Mouse (Mus musculus): ENCODE measurements around the gene Bcl11b. TPM values are rescaled to one million over a fixed set of nuclear protein-coding genes. Genes with fewer than 3 reads are reported as not detected.

The Bcl11b gene
- total and polyA plus RNA-seq, 3 experiments = not detected

DNA sequence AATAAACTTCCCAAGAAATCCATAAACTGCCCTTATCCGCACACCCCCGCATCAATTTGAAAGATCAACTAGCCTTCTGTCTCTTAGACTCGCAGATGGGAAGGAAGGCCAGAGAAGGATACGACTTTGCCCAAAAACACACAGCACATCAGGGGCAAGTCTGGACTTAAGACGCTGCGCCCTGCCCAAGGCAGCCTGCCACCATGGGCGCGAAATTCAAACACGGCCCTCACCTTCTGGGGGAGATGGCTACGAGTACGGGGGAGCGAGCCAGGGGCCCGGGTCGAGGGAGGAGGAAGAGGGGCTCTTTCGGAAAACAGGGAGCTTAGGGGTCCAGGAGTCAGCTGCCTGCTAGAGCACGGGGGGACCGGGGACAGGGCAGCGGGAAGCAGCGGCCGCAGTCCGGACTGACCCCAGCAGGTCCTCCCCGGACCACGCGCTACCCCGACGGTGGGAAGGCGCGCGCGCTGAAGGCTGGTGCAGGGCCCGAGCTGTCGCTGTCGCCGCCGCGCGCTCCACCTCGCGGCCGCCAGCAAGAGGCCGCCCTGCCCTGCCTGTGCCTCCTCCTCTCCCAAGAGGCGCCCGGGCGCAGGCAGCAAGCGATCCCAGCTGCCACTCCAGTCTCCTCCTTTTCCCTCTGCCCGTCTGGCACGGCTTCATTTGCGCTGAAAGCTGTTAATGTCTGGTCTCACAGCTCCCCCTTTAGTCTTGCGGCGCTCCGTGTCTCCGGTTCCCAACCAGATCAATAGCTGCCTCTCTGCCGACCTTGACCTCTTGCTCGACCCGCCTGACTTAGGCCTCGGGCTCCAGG, 2.6 kb upstream of the Bcl11b start:
- Histone ChIP-seq H3K79me2 (replicated peaks; ENCODE audit: control insufficient read depth, extremely low read depth, insufficient read depth, poor library complexity, severe bottlenecking) (no peaks in the 10 kb centered on the region), H3K27ac (ENCODE audit: insufficient read depth, low read depth) (no peak overlapping the region), H3K4me2 (ENCODE audit: insufficient read depth, low read depth, poor library complexity, severe bottlenecking) (no peak overlapping the region), H3K4me1 (ENCODE audit: control insufficient read depth in 1 of 2, insufficient read depth in 2 of 2) (no peaks in the 10 kb centered on the region), H3K9ac (ENCODE audit: insufficient read depth, low read depth) (no peak overlapping the region), H3K36me3 (replicated peaks in 1 of 2; ENCODE audit: control insufficient read depth in 1 of 2, insufficient read depth in 1 of 2, low read length in 1 of 2) (no peaks in the 10 kb centered on the region), H3K4me3 (replicated peaks in 1 of 3; ENCODE audit: low read depth in 2 of 3, low read length in 2 of 3, poor library complexity in 1 of 3) (no peak overlapping the region), H3K27me3 (replicated peaks) (no peaks in the 10 kb centered on the region), H3K9me3 (replicated peaks; ENCODE audit: low read length) (peaks cover 73% of the 10 kb centered on the region)
- no peak for DNase-seq (ENCODE audit: extremely low read depth)
- dilution Hi-C loops (cut with MboI; ENCODE audit: extremely low pct_ligation_motif_present, extremely low pct_unique_long_range_greater_than_20kb, low sequenced_read_pairs) = no loop called here
- no peak for TF ChIP-seq JUND (conservative IDR thresholded peaks at IDR 0.05; ENCODE audit: low read depth, low read length)
- no peak for TF ChIP-seq TCF12 (IDR thresholded peaks at IDR 0.05; ENCODE audit: low read depth, low read length)
- no peak for TF ChIP-seq PAX5 (IDR thresholded peaks at IDR 0.05; ENCODE audit: low read length)
- no peak for TF ChIP-seq ZKSCAN1 (IDR thresholded peaks at IDR 0.05; ENCODE audit: borderline replicate concordance, low read depth, low read length)
- TF ChIP-seq MAFK (IDR thresholded peaks at IDR 0.05; ENCODE audit: insufficient replicate concordance, low read length) = no peak
- TF ChIP-seq USF2 (conservative IDR thresholded peaks at IDR 0.05; ENCODE audit: low read depth, low read length) = no peak
- in situ Hi-C loops (cut with MboI; ENCODE audit: low pct_ligation_motif_present, low pct_unique_long_range_greater_than_20kb, low sequenced_read_pairs) = no loop called here

GRCm38 (mm10) chr12:108005488-108005800, 2.0 kb upstream of the Bcl11b start:
- Histone ChIP-seq H3K4me3 (replicated peaks in 1 of 3; ENCODE audit: low read depth in 2 of 3, low read length in 2 of 3, poor library complexity in 1 of 3) (no peak overlapping the region), H3K4me2 (ENCODE audit: insufficient read depth, low read depth, poor library complexity, severe bottlenecking) (no peak overlapping the region), H3K9me3 (replicated peaks; ENCODE audit: low read length) (peaks cover 75% of the 10 kb centered on the region), H3K27ac (ENCODE audit: insufficient read depth, low read depth) (no peak overlapping the region), H3K4me1 (ENCODE audit: control insufficient read depth in 1 of 2, insufficient read depth in 2 of 2) (no peaks in the 10 kb centered on the region), H3K27me3 (replicated peaks) (no peaks in the 10 kb centered on the region), H3K79me2 (replicated peaks; ENCODE audit: control insufficient read depth, extremely low read depth, insufficient read depth, poor library complexity, severe bottlenecking) (no peaks in the 10 kb centered on the region), H3K9ac (ENCODE audit: insufficient read depth, low read depth) (no peak overlapping the region), H3K36me3 (replicated peaks in 1 of 2; ENCODE audit: control insufficient read depth in 1 of 2, insufficient read depth in 1 of 2, low read length in 1 of 2) (no peaks in the 10 kb centered on the region)
- dilution Hi-C loops (cut with MboI; ENCODE audit: extremely low pct_ligation_motif_present, extremely low pct_unique_long_range_greater_than_20kb, low sequenced_read_pairs) (no loop called here), in situ Hi-C loops (cut with MboI; ENCODE audit: low pct_ligation_motif_present, low pct_unique_long_range_greater_than_20kb, low sequenced_read_pairs) (no loop called here)
- DNase-seq (ENCODE audit: extremely low read depth) = no peak
- TF ChIP-seq POLR2A (IDR thresholded peaks at IDR 0.05; ENCODE audit: low read depth, low read length) (no peak), MAFK (IDR thresholded peaks at IDR 0.05; ENCODE audit: insufficient replicate concordance, low read length) (no peak), ZMIZ1 (IDR thresholded peaks at IDR 0.05; ENCODE audit: low read depth, low read length) (no peak), MXI1 (IDR thresholded peaks at IDR 0.05; ENCODE audit: low read depth, low read length) (no peak), KAT2A (IDR thresholded peaks at IDR 0.05; ENCODE audit: insufficient replicate concordance, low read length) (no peak), EP300 (IDR thresholded peaks at IDR 0.05; ENCODE audit: low read length) (no peak)

DNA sequence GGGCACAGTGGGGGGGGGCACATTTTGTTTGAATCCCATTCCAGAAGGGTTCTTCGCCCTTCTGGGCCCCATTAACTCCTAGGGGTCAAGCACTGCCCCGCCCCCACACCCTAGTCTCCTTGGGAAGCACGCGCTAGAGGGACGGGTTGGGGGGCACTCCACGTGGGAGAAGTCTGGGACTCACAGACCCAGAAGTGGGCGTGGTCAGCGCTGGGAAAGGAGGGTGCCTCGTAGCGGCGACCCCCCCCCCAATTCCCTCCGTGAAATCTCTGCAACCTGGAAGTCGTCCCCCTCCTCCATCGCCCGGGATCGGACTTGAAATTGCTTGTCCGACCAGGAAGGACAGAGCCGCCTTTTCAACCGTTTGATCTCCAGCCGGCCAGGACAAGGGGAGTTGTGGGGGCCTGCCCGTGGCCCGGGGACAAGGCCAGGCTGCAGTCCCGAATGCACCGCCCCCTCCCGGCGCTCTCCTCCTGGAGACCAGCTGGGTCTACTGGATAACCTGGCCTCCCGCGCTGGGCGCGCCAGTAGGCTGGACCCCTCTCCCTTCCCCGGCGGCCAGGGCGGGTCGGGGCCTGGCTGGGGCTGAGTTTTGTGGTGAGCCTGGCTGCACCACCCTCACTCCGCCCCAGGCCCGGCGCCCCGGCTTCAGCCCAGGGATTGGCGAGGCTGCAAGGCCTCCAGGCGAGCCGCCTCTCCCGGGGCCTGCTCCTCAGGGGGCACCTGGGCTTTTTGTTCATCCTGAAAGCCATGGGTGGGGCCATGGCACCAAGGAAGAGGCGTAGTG, 1.5 kb upstream of the Bcl11b start:
- Histone ChIP-seq H3K9ac (ENCODE audit: insufficient read depth, low read depth) (no peak overlapping the region), H3K27ac (ENCODE audit: insufficient read depth, low read depth) (no peak overlapping the region), H3K4me3 (replicated peaks in 1 of 3; ENCODE audit: low read depth in 2 of 3, low read length in 2 of 3, poor library complexity in 1 of 3) (no peak overlapping the region), H3K4me2 (ENCODE audit: insufficient read depth, low read depth, poor library complexity, severe bottlenecking) (no peak overlapping the region), H3K9me3 (replicated peaks; ENCODE audit: low read length) (peaks cover 77% of the 10 kb centered on the region), H3K27me3 (replicated peaks) (no peaks in the 10 kb centered on the region), H3K79me2 (replicated peaks; ENCODE audit: control insufficient read depth, extremely low read depth, insufficient read depth, poor library complexity, severe bottlenecking) (no peaks in the 10 kb centered on the region), H3K4me1 (ENCODE audit: control insufficient read depth in 1 of 2, insufficient read depth in 2 of 2) (no peaks in the 10 kb centered on the region), H3K36me3 (replicated peaks in 1 of 2; ENCODE audit: control insufficient read depth in 1 of 2, insufficient read depth in 1 of 2, low read length in 1 of 2) (no peaks in the 10 kb centered on the region)
- TF ChIP-seq JUND (conservative IDR thresholded peaks at IDR 0.05; ENCODE audit: low read depth, low read length) = no peak
- no peak for TF ChIP-seq MEF2A (IDR thresholded peaks at IDR 0.05; ENCODE audit: borderline replicate concordance, low read depth, low read length)
- TF ChIP-seq ZNF384 (IDR thresholded peaks at IDR 0.05; ENCODE audit: low read depth, low read length) = no peak
- no peak for TF ChIP-seq TBP (conservative IDR thresholded peaks at IDR 0.05; ENCODE audit: low read depth, low read length)
- no peak for TF ChIP-seq SIN3A (IDR thresholded peaks at IDR 0.05; ENCODE audit: low read length)
- TF ChIP-seq GABPA (IDR thresholded peaks at IDR 0.05; ENCODE audit: insufficient replicate concordance, low read depth, low read length) = no peak
- DNase-seq (ENCODE audit: extremely low read depth) = no peak
- dilution Hi-C loops (cut with MboI; ENCODE audit: extremely low pct_ligation_motif_present, extremely low pct_unique_long_range_greater_than_20kb, low sequenced_read_pairs) (no loop called here), in situ Hi-C loops (cut with MboI; ENCODE audit: low pct_ligation_motif_present, low pct_unique_long_range_greater_than_20kb, low sequenced_read_pairs) (no loop called here)
